Mouse (Mus musculus) monocyte, adult 5-6 weeks (primary cell): ENCODE measurements at regions not wholly inside any gene's neighbourhood (a gene's known extent, or its start where the extent isn't known, plus 50 kb on each side); places are given as distances from the start of the nearest gene placed in this dataset.

Experiments
- ATAC-seq: fragments of 153-309, 156-312 bp; replicated peaks from 2 replicates; pipeline ENCODE4 v1.8.0; 2017; ENCODE audit warnings: mild to moderate bottlenecking; ENCODE audit not compliant: low TSS enrichment, insufficient number of reproducible peaks, severe bottlenecking, poor library complexity, low FRiP score

- no peak for ATAC-seq
Observed at GRCm38 (mm10) chr6:39283761-39284415, 77.3 kb upstream of the Kdm7a start.

GRCm38 (mm10) chr6:39278317-39278716, 71.7 kb upstream of the Kdm7a start:
- peak; percentile 77 for ATAC-seq

GRCm38 (mm10) chr6:39274774-39275502, 68.3 kb upstream of the Kdm7a start:
- peak; percentile 72 for ATAC-seq

- no peak for ATAC-seq
Observed at GRCm38 (mm10) chr6:39273427-39273826, 66.8 kb upstream of the Kdm7a start.

GRCm38 (mm10) chr6:39270457-39270856, 63.9 kb upstream of the Kdm7a start:
- ATAC-seq, result no peak

- no peak for ATAC-seq
Observed at GRCm38 (mm10) chr6:39269706-39270105, 63.1 kb upstream of the Kdm7a start.

GRCm38 (mm10) chr6:39268647-39269428, 62.2 kb upstream of the Kdm7a start:
- no peak; the same call in 1 of the 2 replicates for ATAC-seq

GRCm38 (mm10) chr6:39264722-39265121, 58.1 kb upstream of the Kdm7a start:
- ATAC-seq, result no peak

- no peak for ATAC-seq
Observed at GRCm38 (mm10) chr6:39263615-39264014, 57.0 kb upstream of the Kdm7a start.

- ATAC-seq, result no peak
Observed at GRCm38 (mm10) chr6:39261951-39262350, 55.4 kb upstream of the Kdm7a start.

- ATAC-seq, result no peak
Observed at GRCm38 (mm10) chr6:39260480-39260879, 53.9 kb upstream of the Kdm7a start.

- ATAC-seq, result peak; percentile 89
Observed at GRCm38 (mm10) chr6:39259129-39259528, 52.5 kb upstream of the Kdm7a start.

GRCm38 (mm10) chr6:39258656-39259055, 52.1 kb upstream of the Kdm7a start:
- ATAC-seq, result no peak

GRCm38 (mm10) chr6:39257667-39258395, 51.2 kb upstream of the Kdm7a start:
- no peak for ATAC-seq

- 0 out of 2 replicates have a peak, but pooled peaks have one; percentile 1 for ATAC-seq
Observed at GRCm38 (mm10) chr6:39257111-39257571, 50.6 kb upstream of the Kdm7a start.

GRCm38 (mm10) chr6:39256304-39257103, 49.9 kb upstream of the Kdm7a start:
- ATAC-seq, result no peak
